9 mouse cellular contexts compared by ENCODE assay signal in genomic region chr8:110071600-110071999, GRCm38 (mm10). TPM values are rescaled to one million over a fixed set of nuclear protein-coding genes. Genes with fewer than 3 reads are reported as not detected.
DNase-seq lines count a peak whose midpoint lies in the region; ATAC-seq and TF ChIP-seq lines count a peak whose summit lies in the region.
"Had no signal": no experiment of that assay in that cellular context is flagged by ENCODE, and none has a peak within 500 bp of the region (broad histone marks: within the 10 kb centered on the region; RNA-seq: fewer than 3 reads in every experiment).

No protein-coding gene starts in this region.

- ATAC-seq in forebrain, embryonic 15.5 days (replicated peaks), result no peak
- peak; percentile 48; the same call in 1 of the 2 replicates for ATAC-seq in forebrain, embryonic 13.5 days
- ATAC-seq in liver, postnatal 0 days, result peak; percentile 68

- WGBS in forebrain, embryonic 10.5 days, result 15% methylated on average over 9 of the region's 9 CpGs
- 14% methylated on average over 9 of the region's 9 CpGs for WGBS in forebrain, embryonic 15.5 days
- WGBS in forebrain, embryonic 13.5 days, result 12% methylated on average over 9 of the region's 9 CpGs
- 17% methylated on average over 9 of the region's 9 CpGs for WGBS in liver, postnatal 0 days (ENCODE audit: insufficient replicate concordance)

- peak; percentile 87 to 97 for TF ChIP-seq CTCF in CH12.LX (conservative IDR thresholded peaks at IDR 0.05 in 1 of 2, IDR thresholded peaks at IDR 0.05 in 1 of 2; ENCODE audit: low read depth in 2 of 2, low read length in 2 of 2)
- TF ChIP-seq CTCF in liver, postnatal 0 days (IDR thresholded peaks at IDR 0.05; ENCODE audit: low read depth), result peak; percentile 93

- H3K36me3 ChIP-seq in forebrain, embryonic 10.5 days (replicated peaks), result no peaks in the 10 kb centered on the region
- H3K36me3 ChIP-seq in forebrain, embryonic 15.5 days, result no peaks in the 10 kb centered on the region
- H3K36me3 ChIP-seq in CH12.LX (replicated peaks in 1 of 2; ENCODE audit: control insufficient read depth in 1 of 2, insufficient read depth in 1 of 2, low read length in 1 of 2), result no peaks in the 10 kb centered on the region
- H3K36me3 ChIP-seq in forebrain, embryonic 13.5 days (ENCODE audit: poor library complexity, severe bottlenecking), result no peaks in the 10 kb centered on the region
- H3K36me3 ChIP-seq in liver, postnatal 0 days (replicated peaks; ENCODE audit: insufficient read depth, low read length), result no peaks in the 10 kb centered on the region
- H3K36me3 ChIP-seq: limb, embryonic 12.5 days had no signal

- peak; percentile 58 for DNase-seq in forebrain, embryonic 10.5 days (ENCODE audit: extremely low spot score, low spot score)
- DNase-seq in CH12.LX (ENCODE audit: extremely low read depth), result peak; percentile 73
- DNase-seq in c-Kit-positive CD71-positive TER-119-positive erythroid progenitor cells, embryonic 14.5 days (ENCODE audit: low spot score), result peak; percentile 38
- DNase-seq in kidney, postnatal 10 days, result peak; percentile 80
- peak; percentile 71 for DNase-seq in liver, postnatal 0 days
- DNase-seq in right cerebral cortex, adult 2 months (ENCODE audit: low spot score in 2 of 2), result peak; percentile 72 to 74

- in situ Hi-C loops in CH12.LX (cut with MboI; ENCODE audit: low pct_ligation_motif_present, low pct_unique_long_range_greater_than_20kb, low sequenced_read_pairs), result loop anchor here (5.0 kb wide), 1 partner anchor 104 kb away; no protein-coding TSS in a partner anchor

- no peaks in the 10 kb centered on the region for H3K27me3 ChIP-seq in forebrain, embryonic 10.5 days (ENCODE audit: poor library complexity, severe bottlenecking)
- H3K27me3 ChIP-seq in forebrain, embryonic 15.5 days, result no peaks in the 10 kb centered on the region; the same call in 1 of the 2 replicates
- no peaks in the 10 kb centered on the region for H3K27me3 ChIP-seq in CH12.LX (replicated peaks)
- no peaks in the 10 kb centered on the region for H3K27me3 ChIP-seq in forebrain, embryonic 13.5 days
- H3K27me3 ChIP-seq in liver, postnatal 0 days (ENCODE audit: insufficient read depth, low read length), result no peaks in the 10 kb centered on the region

- TF ChIP-seq RAD21 in CH12.LX (IDR thresholded peaks at IDR 0.05; ENCODE audit: low read depth, low read length), result peak; percentile 93

- no peaks in the 10 kb centered on the region for H3K4me1 ChIP-seq in forebrain, embryonic 10.5 days
- no peaks in the 10 kb centered on the region for H3K4me1 ChIP-seq in forebrain, embryonic 15.5 days
- peaks cover 8 to 15% of the 10 kb centered on the region in 2 experiments for H3K4me1 ChIP-seq in CH12.LX (ENCODE audit: control insufficient read depth in 1 of 2, insufficient read depth in 2 of 2)
- no peaks in the 10 kb centered on the region for H3K4me1 ChIP-seq in forebrain, embryonic 13.5 days
- H3K4me1 ChIP-seq in liver, postnatal 0 days (ENCODE audit: insufficient read depth), result no peaks in the 10 kb centered on the region
- H3K4me1 ChIP-seq: limb, embryonic 12.5 days had no signal

- no peaks in the 10 kb centered on the region; the same call in 1 of the 2 replicates for H3K9me3 ChIP-seq in forebrain, embryonic 10.5 days
- H3K9me3 ChIP-seq in forebrain, embryonic 15.5 days, result no peaks in the 10 kb centered on the region
- peaks cover 6% of the 10 kb centered on the region for H3K9me3 ChIP-seq in CH12.LX (replicated peaks; ENCODE audit: low read length)
- H3K9me3 ChIP-seq in forebrain, embryonic 13.5 days (replicated peaks), result no peaks in the 10 kb centered on the region; the same call in 1 of the 2 replicates
- no peaks in the 10 kb centered on the region for H3K9me3 ChIP-seq in liver, postnatal 0 days (ENCODE audit: low read length)
- H3K9me3 ChIP-seq: limb, embryonic 12.5 days had no signal

- H3K4me3 ChIP-seq in forebrain, embryonic 10.5 days, result no peak overlapping the region
- H3K4me3 ChIP-seq in forebrain, embryonic 15.5 days, result no peak overlapping the region
- H3K4me3 ChIP-seq in CH12.LX (replicated peaks in 1 of 3; ENCODE audit: low read depth in 2 of 3, low read length in 2 of 3, poor library complexity in 1 of 3), result no peak overlapping the region
- no peak overlapping the region for H3K4me3 ChIP-seq in forebrain, embryonic 13.5 days
- H3K4me3 ChIP-seq in liver, postnatal 0 days (ENCODE audit: low read depth, low read length), result no peak overlapping the region
- H3K4me3 ChIP-seq: limb, embryonic 12.5 days had no signal

- no peak overlapping the region for H3K27ac ChIP-seq in forebrain, embryonic 10.5 days
- H3K27ac ChIP-seq in forebrain, embryonic 15.5 days (replicated peaks), result no peak overlapping the region
- H3K27ac ChIP-seq in CH12.LX (ENCODE audit: insufficient read depth, low read depth), result no peak overlapping the region
- no peak overlapping the region for H3K27ac ChIP-seq in forebrain, embryonic 13.5 days
- no peak overlapping the region for H3K27ac ChIP-seq in liver, postnatal 0 days (ENCODE audit: low read depth)
- H3K27ac ChIP-seq: limb, embryonic 12.5 days had no signal

- dilution Hi-C loops in CH12.LX (cut with MboI; ENCODE audit: extremely low pct_ligation_motif_present, extremely low pct_unique_long_range_greater_than_20kb, low sequenced_read_pairs), result no loop called here

- no peaks in the 10 kb centered on the region for H3K79me2 ChIP-seq in CH12.LX (replicated peaks; ENCODE audit: control insufficient read depth, extremely low read depth, insufficient read depth, poor library complexity, severe bottlenecking)

- H3K4me2 ChIP-seq in forebrain, embryonic 15.5 days (replicated peaks), result no peak overlapping the region
- no peak overlapping the region for H3K4me2 ChIP-seq in CH12.LX (ENCODE audit: insufficient read depth, low read depth, poor library complexity, severe bottlenecking)
- H3K4me2 ChIP-seq in forebrain, embryonic 13.5 days, result no peak overlapping the region
- H3K4me2 ChIP-seq in liver, postnatal 0 days (ENCODE audit: low read depth, low read length), result no peak overlapping the region
- H3K4me2 ChIP-seq: limb, embryonic 12.5 days had no signal

- no peak overlapping the region for H3K9ac ChIP-seq in forebrain, embryonic 15.5 days (replicated peaks)
- H3K9ac ChIP-seq in CH12.LX (ENCODE audit: insufficient read depth, low read depth), result no peak overlapping the region; the same call in 1 of the 2 replicates
- H3K9ac ChIP-seq in forebrain, embryonic 13.5 days, result no peak overlapping the region
- no peak overlapping the region for H3K9ac ChIP-seq in liver, postnatal 0 days (replicated peaks)
- H3K9ac ChIP-seq: limb, embryonic 12.5 days had no signal

- TF ChIP-seq POLR2A in CH12.LX (IDR thresholded peaks at IDR 0.05; ENCODE audit: low read depth, low read length), result no peak

- no peak for TF ChIP-seq EP300 in CH12.LX (IDR thresholded peaks at IDR 0.05; ENCODE audit: low read length)
- no peak for TF ChIP-seq EP300 in liver, postnatal 0 days (IDR thresholded peaks at IDR 0.05; ENCODE audit: low read depth)

TF ChIP-seq in CH12.LX, 34 proteins besides CTCF, POLR2A, EP300 and RAD21 (continues in another document):
- TF ChIP-seq IRF4 (IDR thresholded peaks at IDR 0.05; ENCODE audit: low read depth, low read length) (0 out of 2 replicates have a peak, but pooled peaks have one; percentile 44), TBP (conservative IDR thresholded peaks at IDR 0.05; ENCODE audit: low read depth, low read length) (no peak), KAT2A (IDR thresholded peaks at IDR 0.05; ENCODE audit: insufficient replicate concordance, low read length) (no peak), ZC3H11A (IDR thresholded peaks at IDR 0.05; ENCODE audit: low read depth, low read length) (peak; percentile 41; the same call in 1 of the 2 replicates), ZKSCAN1 (IDR thresholded peaks at IDR 0.05; ENCODE audit: borderline replicate concordance, low read depth, low read length) (no peak), MAX (IDR thresholded peaks at IDR 0.05; ENCODE audit: low read length) (peak; percentile 52), RCOR1 (conservative IDR thresholded peaks at IDR 0.05; ENCODE audit: low read depth, low read length) (no peak)

RNA-seq across cellular contexts. Expression of gene Zfp612, which starts 7.9 kb away (rescaled TPM):
- polyA plus RNA-seq in forebrain, embryonic 10.5 days (2016; fragmentation: Nextera tagmentation; extraction: Ambion mirVana), result 9.8 and 10.7 TPM in 2 replicates
- 21.7 and 22.6 TPM in 2 replicates for polyA plus RNA-seq in forebrain, embryonic 15.5 days (2015; fragmentation: Nextera tagmentation; extraction: Ambion mirVana)
- total RNA-seq in CH12.LX (2012; rRNA removed) (1.3 and 2.0 TPM in 2 replicates), CH12.LX (2014; rRNA removed) (0.04 and 0.08 TPM in 2 replicates)
- polyA plus RNA-seq in CH12.LX (2012; ENCODE audit: insufficient read length, low read depth), result 0.13 TPM in 1 of 2 replicates, not detected in the other
- 17.7 and 19.9 TPM in 2 replicates for polyA plus RNA-seq in forebrain, embryonic 13.5 days (2015; fragmentation: Nextera tagmentation; extraction: Ambion mirVana)
- 2.7 TPM in 2 replicates for polyA plus RNA-seq in liver, postnatal 0 days (2015; fragmentation: Nextera tagmentation; extraction: Ambion mirVana)

RNA-seq across cellular contexts. Expression of gene Gm21964, which starts 29.4 kb away (rescaled TPM):
- not detected in 2 replicates for polyA plus RNA-seq in forebrain, embryonic 10.5 days (2016; fragmentation: Nextera tagmentation; extraction: Ambion mirVana)
- polyA plus RNA-seq in forebrain, embryonic 15.5 days (2015; fragmentation: Nextera tagmentation; extraction: Ambion mirVana), result not detected in 2 replicates
- total RNA-seq in CH12.LX (2012; rRNA removed) (not detected in 2 replicates), CH12.LX (2014; rRNA removed) (not detected in 2 replicates)
- polyA plus RNA-seq in CH12.LX (2012; ENCODE audit: insufficient read length, low read depth), result not detected in 2 replicates
- not detected in 2 replicates for polyA plus RNA-seq in forebrain, embryonic 13.5 days (2015; fragmentation: Nextera tagmentation; extraction: Ambion mirVana)
- not detected in 2 replicates for polyA plus RNA-seq in liver, postnatal 0 days (2015; fragmentation: Nextera tagmentation; extraction: Ambion mirVana)
- polyA plus RNA-seq: limb, embryonic 12.5 days had no signal

RNA-seq across cellular contexts. Expression of gene Gm17720, which starts 31.0 kb away (rescaled TPM):
- polyA plus RNA-seq in forebrain, embryonic 10.5 days (2016; fragmentation: Nextera tagmentation; extraction: Ambion mirVana), result not detected in 2 replicates
- polyA plus RNA-seq in forebrain, embryonic 15.5 days (2015; fragmentation: Nextera tagmentation; extraction: Ambion mirVana), result not detected in 2 replicates
- total RNA-seq in CH12.LX (2012; rRNA removed) (not detected in 2 replicates), CH12.LX (2014; rRNA removed) (not detected in 2 replicates)
- polyA plus RNA-seq in CH12.LX (2012; ENCODE audit: insufficient read length, low read depth), result not detected in 2 replicates
- polyA plus RNA-seq in forebrain, embryonic 13.5 days (2015; fragmentation: Nextera tagmentation; extraction: Ambion mirVana), result not detected in 2 replicates
- not detected in 2 replicates for polyA plus RNA-seq in liver, postnatal 0 days (2015; fragmentation: Nextera tagmentation; extraction: Ambion mirVana)
- polyA plus RNA-seq: limb, embryonic 12.5 days had no signal

RNA-seq across cellular contexts. Expression of gene Chst4, which starts 32.1 kb away (rescaled TPM):
- polyA plus RNA-seq in forebrain, embryonic 10.5 days (2016; fragmentation: Nextera tagmentation; extraction: Ambion mirVana), result not detected in 2 replicates
- not detected in 2 replicates for polyA plus RNA-seq in forebrain, embryonic 15.5 days (2015; fragmentation: Nextera tagmentation; extraction: Ambion mirVana)
- not detected in 2 replicates for total RNA-seq in CH12.LX (2012; rRNA removed)
- not detected in 2 replicates for total RNA-seq in CH12.LX (2014; rRNA removed)
- polyA plus RNA-seq in CH12.LX (2012; ENCODE audit: insufficient read length, low read depth), result not detected in 2 replicates
- polyA plus RNA-seq in forebrain, embryonic 13.5 days (2015; fragmentation: Nextera tagmentation; extraction: Ambion mirVana), result not detected in 2 replicates
- polyA plus RNA-seq in liver, postnatal 0 days (2015; fragmentation: Nextera tagmentation; extraction: Ambion mirVana), result 0.13 and 0.31 TPM in 2 replicates
- polyA plus RNA-seq: limb, embryonic 12.5 days had no signal
